Mouse (Mus musculus) bone marrow macrophage, adult 2 months (primary cell): ENCODE results near the gene Zmynd8. TPM values are rescaled to one million over a fixed set of nuclear protein-coding genes. Genes with fewer than 3 reads are reported as not detected.
A peak's percentile ranks its signal among the peaks of the same experiment; 100 is the strongest.

ENCODE experiments used
- H3K27ac ChIP-seq: 2 replicates; pipeline ENCODE4 v1.5.1; 2012; ENCODE audit warnings: low read depth, low read length; ENCODE audit not compliant: insufficient read depth
- H3K4me1 ChIP-seq: 2 replicates; pipeline ENCODE4 v1.6.1; 2012; ENCODE audit warnings: low read length; ENCODE audit not compliant: control insufficient read depth, insufficient read depth
- H3K4me3 ChIP-seq: 2 replicates; pipeline ENCODE4 v1.5.1; 2012; ENCODE audit warnings: mild to moderate bottlenecking, low read length, moderate library complexity; ENCODE audit not compliant: insufficient read depth
- CTCF ChIP-seq: IDR thresholded peaks from 2 replicates; pipeline ENCODE4 v1.5.1; 2012; ENCODE audit warnings: low read depth, mild to moderate bottlenecking, low read length, moderate library complexity
- POLR2A ChIP-seq: IDR thresholded peaks from 2 replicates; pipeline ENCODE4 v1.6.1; 2012; ENCODE audit warnings: mild to moderate bottlenecking, low read depth, low read length, borderline replicate concordance
- polyA plus RNA-seq: library from polyadenylated mRNA; stranded (reverse); fragments of >200 nt; gene quantifications from 2 replicates; pipeline ENCODE4 v1.2.4, GENCODE M21; 2012; ENCODE audit not compliant: missing spikeins, insufficient read depth, insufficient read length

The Zmynd8 gene
- polyA plus RNA-seq, 1 experiment = 99.5 TPM

DNA sequence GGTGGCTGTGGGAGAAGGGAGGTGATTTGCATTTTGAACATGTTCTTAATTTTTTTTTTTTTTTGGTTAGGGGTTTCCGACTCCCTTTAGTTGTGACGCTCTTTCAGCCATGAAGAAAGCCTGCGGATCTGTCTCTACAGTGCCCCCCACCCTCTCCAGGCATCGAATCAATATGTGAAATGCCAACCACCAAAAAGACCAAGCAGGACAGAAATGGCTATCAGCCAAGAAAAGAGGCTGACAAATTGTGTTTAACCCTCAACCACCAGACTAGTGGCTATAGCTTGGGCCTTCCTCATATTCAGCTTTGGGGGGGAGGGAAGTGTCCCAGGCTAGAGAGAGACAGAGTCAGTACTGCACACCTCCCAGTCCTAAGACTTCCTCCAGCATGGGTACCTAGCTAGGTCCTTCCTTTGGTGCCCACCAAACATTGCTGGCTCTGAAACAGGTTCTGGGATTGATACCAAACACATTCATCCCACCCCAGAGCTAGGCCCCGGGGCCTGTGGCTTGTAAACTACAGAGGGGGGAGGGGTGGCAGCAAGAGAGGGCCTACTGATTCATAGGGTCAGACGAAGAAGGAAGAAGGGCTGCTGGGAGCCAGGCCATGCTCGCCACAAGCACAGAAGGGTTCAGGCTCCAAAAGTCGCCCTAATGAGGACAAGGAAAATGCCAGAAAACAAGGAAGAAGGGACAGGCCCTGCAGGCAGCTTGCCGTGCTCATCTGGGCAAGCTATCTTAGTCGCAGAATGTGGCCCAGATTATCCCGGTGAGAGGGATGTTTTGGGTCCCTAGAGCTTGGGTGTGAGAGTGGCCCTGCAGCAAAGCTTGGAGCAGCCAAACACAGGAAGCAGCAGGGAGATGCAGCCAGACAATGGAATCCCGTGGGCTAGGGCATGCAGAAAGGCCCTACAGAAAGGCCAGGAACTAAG lies 40.1 kb downstream of the Zmynd8 start:
- H3K4me1 ChIP-seq = peaks cover 84% of the 10 kb centered on the region
- peak overlapping the region; percentile 75 for H3K4me3 ChIP-seq
- peak overlapping the region; percentile 97 for H3K27ac ChIP-seq
- TF ChIP-seq POLR2A = no peak
- no peak for TF ChIP-seq CTCF

DNA sequence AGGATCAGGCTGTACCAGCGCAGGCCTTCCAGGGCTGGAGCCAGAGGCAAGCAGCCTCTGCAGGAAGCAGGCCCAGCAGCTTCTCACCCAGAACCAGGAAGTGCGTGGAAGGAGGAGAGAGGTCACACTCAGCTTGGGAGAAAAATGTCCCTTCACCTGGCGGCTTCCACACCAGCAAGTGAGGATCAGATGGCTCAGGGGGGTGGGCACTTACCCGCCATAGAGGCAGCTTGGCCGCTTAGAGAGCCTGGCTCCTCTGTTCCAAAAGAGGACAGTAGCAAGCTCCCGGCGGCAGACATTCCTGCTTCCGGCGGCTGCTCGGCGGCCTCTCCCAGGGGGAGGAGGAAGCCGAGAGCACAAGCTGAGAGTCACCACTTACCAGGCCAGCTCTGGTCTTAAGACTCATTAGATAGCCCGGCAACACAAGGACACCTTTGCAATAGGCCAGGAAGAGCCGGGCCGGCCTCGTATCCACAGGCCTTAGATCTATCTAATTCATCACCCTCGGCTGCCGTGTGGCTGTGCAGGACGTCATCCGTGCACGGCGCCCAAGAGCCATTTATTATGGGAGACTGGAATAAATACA lies 40.9 kb downstream of the Zmynd8 start:
- Histone ChIP-seq H3K4me1 (peaks cover 86% of the 10 kb centered on the region), H3K4me3 (peak overlapping the region; percentile 75)

DNA sequence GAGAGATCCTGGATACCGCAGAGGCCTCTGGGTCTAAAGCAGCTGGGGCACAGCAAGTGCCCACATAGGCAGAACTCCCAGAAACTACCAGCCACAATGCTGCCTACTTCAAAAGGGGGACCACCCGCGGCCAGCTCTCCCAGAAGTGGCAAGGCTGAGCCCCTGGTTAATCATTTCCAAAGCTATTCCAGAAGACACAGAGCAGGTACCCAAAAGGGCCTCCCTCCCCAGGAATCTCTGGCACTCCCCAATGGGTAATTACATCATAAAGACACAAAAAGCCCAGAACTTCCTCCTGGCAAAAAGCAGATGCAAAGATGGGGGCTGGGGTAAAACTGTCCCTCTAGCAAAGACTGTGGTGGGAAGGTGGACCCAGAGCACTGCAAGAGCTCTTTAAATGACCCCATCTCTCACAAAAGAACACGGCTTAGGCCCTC lies 41.4 kb downstream of the Zmynd8 start:
- TF ChIP-seq POLR2A = no peak
- TF ChIP-seq CTCF = no peak
- H3K4me1 ChIP-seq = peaks cover 89% of the 10 kb centered on the region
- peak overlapping the region; percentile 97 for H3K27ac ChIP-seq
- peak overlapping the region; percentile 75 for H3K4me3 ChIP-seq

More for the DNA sequence above, 40.9 kb downstream of the Zmynd8 start:
- no peak for TF ChIP-seq CTCF
- 0 out of 2 replicates have a peak, but pooled peaks have one; percentile 1 for TF ChIP-seq POLR2A
- peak overlapping the region; percentile 97 for H3K27ac ChIP-seq

DNA sequence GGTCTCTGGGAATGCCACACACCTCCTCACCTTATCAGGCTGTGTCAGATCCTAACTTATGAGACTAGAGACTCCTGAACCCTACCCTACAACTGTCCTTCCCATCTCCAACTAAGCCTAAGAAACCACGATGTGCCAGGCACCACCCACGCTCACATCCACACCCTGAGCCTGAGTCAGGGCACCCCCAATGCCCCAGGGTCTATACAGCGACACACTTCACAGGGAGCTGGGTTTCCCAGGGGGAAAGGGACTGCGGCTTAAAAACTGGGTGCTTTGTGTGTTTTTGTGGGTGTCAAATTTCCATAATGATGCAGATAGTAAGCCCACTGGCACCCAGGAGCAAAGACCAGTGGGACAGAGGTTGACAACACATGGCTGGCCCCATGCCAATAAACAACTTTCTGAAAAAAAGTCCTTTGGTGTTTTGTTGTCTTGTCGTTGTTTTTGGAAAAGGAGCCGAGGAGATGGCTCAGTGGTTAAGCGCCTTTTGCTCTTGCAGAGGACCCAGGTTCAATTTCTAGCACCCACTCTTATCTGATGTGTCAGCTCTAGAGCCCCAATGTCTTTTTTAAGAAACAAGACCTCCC lies 42.1 kb downstream of the Zmynd8 start:
- Histone ChIP-seq H3K27ac (peak overlapping the region; percentile 97), H3K4me3 (peak overlapping the region; percentile 75; the same call in 1 of the 2 replicates), H3K4me1 (peaks cover 87% of the 10 kb centered on the region)
- no peak for TF ChIP-seq CTCF
- TF ChIP-seq POLR2A = no peak

DNA sequence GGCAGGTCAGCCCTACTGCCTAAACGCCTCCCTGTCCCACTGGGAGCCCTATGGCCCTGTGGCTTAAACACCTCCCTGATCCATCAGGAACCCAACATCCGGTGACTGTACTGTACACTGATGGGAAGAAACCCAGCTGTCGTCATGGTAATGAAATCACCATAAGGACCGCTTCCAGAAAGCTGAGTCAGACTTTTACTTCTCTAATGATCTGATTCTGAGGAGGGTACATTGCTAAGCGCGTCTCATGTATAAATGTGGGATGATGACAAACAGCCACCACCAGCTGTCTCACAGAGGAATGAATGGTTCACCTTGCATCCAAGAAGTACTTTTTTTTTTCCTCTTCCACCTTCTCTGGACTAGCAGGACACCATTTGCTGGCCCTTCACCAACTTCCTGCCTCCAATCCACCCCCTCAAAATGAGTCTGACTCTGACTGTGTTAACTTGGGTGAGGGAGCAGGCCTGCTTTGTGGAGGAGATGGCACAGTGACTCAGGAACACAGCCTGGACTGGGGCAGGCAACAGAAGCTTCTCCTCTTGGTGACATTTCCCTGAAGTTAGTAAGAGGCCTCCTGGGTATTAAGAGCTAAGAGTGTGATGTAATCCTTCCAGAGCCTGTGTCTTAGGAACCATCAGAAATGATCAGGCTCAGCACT lies 43.0 kb downstream of the Zmynd8 start:
- Histone ChIP-seq H3K27ac (peak overlapping the region; percentile 97), H3K4me1 (peaks cover 80% of the 10 kb centered on the region), H3K4me3 (no peak overlapping the region)
- TF ChIP-seq POLR2A (no peak), CTCF (no peak)

DNA sequence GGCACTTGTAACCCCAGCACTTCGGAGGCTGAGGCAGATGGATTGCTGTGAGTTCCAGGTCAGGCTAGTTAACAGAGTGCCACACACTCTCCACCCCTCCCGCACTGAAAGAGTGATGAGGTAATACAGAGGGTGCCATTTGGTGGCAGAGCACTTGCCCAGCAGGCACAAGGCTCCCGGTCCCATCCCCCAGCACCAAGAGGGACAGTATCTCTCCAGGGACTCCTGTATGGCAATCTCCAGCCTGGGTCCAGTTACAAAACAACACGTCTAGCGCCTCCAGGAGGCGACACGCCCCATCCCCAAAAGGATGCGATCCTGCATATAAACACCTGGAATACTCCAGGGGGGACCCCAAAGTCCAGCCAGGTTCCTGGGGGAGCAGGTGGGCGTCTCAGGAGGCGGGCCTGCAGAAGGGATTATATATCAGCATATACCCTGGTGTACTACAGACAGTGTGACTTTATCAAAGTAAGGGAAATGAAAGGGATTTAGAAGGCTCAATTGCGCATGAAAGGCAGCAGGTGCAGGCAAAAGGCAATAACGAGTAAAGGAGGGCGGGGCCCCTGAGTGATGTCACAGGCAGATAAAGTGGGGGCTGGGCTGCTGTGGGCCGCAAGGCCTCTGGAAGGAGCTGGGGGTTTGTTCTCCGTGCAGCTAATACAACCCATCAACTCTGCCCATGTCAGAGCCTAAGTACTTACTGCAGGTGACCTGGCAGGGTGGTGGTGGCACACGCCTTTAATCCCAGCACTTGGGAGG lies 44.4 kb downstream of the Zmynd8 start:
- Histone ChIP-seq H3K27ac (no peak overlapping the region), H3K4me1 (peaks cover 72% of the 10 kb centered on the region), H3K4me3 (no peak overlapping the region)
- no peak for TF ChIP-seq POLR2A
- TF ChIP-seq CTCF = no peak

DNA sequence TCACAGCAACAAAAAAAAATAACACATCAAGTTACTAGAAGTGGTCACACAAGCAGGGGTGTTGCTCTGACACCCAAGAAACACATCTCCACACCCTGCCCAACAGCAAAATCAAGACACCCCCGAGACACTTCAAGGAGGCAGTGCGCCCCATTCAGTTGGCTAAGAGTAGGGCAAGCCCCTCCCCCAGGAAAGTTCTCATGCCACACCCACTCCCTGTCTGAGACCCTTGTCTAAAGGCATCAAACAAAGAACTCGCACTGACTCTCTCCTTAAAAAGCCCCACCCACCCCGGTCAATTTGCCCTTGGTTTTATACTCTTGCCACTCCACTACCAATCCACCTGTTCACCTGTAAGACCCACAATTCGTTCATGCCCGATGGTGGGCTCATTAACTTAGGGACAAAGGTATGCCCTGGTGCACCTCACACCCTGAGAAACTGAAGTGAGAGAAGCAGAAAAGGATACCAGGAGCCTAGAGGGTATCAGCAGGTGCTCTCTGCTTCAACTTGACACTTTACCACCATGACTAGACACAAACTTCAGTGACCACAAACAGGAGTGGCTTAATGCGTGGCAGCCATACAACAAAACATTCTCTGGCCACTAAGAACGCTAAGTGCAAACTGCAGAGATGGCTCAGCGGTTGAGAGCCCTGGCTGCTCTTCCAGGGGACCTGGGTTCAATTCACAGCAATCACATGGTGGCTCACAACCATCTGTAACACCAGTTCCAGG lies 45.8 kb downstream of the Zmynd8 start:
- no peak overlapping the region for H3K4me3 ChIP-seq
- TF ChIP-seq CTCF (no peak), POLR2A (no peak)
- H3K27ac ChIP-seq = peak overlapping the region; percentile 23; the same call in 1 of the 2 replicates
- peaks cover 60% of the 10 kb centered on the region for H3K4me1 ChIP-seq

DNA sequence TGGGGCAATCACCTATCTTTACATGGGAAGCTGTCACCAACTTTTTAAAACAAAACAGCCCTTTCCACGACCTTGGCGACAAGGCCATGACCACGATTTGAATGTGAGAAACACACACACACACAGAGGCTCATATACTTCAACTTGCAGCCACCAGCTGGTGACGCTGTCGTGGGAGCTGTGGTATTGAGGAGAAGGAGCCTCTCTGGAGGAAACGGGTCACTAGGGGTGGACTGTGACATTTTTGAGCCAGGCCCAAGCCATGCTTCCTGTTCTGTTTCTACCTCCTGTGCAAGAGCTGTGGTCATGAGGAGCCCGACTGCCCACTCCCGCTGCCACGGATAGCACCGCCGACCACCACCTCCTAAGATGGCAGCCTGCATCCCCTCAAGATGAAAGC lies 46.4 kb downstream of the Zmynd8 start:
- H3K4me1 ChIP-seq = peaks cover 60% of the 10 kb centered on the region
- peak overlapping the region; percentile 23 for H3K27ac ChIP-seq
- no peak overlapping the region for H3K4me3 ChIP-seq
- TF ChIP-seq CTCF = peak; percentile 18; the same call in 1 of the 2 replicates
- no peak for TF ChIP-seq POLR2A
